Mouse (Mus musculus): Measurements from ENCODE around the gene Insyn1.

DNA sequence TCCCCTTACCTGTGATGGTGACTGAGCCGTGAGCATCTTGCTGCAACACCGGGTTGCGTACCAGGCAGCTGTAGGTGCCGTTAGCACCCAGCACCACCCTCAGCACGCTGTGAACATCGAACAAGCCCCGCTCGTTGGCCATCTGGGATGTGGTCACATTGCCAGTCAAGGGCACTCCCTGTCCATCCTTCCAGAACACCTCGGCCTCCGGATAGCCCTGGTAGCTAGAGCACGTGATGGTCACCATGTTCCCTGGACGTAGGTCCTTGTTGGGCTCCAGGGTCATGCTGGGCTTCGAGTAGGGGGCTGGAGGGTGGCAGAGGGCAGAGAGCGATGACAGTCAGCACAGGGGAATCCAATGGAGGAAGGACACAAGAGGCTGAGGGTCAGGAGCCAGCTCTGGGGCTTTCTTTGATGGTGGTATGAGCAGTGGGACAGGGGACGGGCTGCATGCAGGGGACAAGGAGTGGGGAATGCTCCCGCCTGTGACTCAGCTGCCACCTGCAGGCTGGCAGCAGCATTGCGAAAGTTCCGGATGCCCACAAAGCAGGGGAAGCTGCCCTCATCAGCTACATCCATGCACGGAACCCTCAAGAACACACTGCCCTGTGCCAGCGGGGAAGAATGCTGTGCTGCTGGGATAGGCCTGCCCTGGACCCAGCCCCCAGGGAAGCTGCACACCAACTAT lies 47.2 kb downstream of the Insyn1 start:
- no peak for TF ChIP-seq POLR2A (IDR thresholded peaks at IDR 0.05; ENCODE audit: insufficient read depth, low read depth, low read length)
- peak; percentile 59 for TF ChIP-seq CTCF (IDR thresholded peaks at IDR 0.05; ENCODE audit: insufficient read depth, low read depth, low read length)

Data from olfactory bulb, adult 2 months (tissue).